Mouse (Mus musculus): ENCODE results near the gene Rpp21. TPM values are rescaled to one million over a fixed set of nuclear protein-coding genes. Genes with fewer than 3 reads are reported as not detected.

Rpp21 gene
- polyA plus RNA-seq (2014; fragmentation: Nextera tagmentation; extraction: Ambion mirVana), result 108 and 111 TPM in 2 replicates

DNA sequence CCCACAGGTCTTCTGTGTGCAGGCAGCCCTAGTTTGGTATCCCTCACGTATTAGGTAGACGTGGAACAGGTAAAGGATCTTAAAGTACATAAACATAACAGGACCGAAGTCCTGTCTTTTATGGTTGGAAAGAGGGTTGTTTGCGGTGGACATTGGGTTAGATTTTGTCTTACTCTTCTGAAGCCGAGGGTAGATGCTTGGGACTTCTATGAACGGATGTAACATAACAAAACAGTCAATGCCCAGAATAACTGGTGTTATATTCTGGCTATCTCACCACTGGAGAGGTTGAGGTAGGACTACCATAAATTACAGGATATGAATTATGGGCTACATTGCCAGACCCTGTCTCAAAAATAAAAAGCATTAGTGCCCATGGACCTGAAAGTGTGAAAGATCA is at the start of gene Rpp21:
Gene Rpp21 (minus strand): TSS at position 101 of the 400 bp plus-strand sequence.
- Histone ChIP-seq H3K36me3 (ENCODE audit: control insufficient read depth, insufficient read depth, low read length) (peaks cover 49% of the 10 kb centered on the region), H3K9me3 (ENCODE audit: control insufficient read depth, low read length) (no peaks in the 10 kb centered on the region), H3K9ac (ENCODE audit: low read length) (peak within 1 kb of the TSS; percentile 79), H3K4me3 (ENCODE audit: control insufficient read depth in 1 of 2, insufficient read depth in 1 of 2, low read depth in 1 of 2, low read length in 2 of 2) (peak within 1 kb of the TSS; percentile 80 to 93), H3K27me3 (ENCODE audit: control insufficient read depth, insufficient read depth, low read length) (no peaks in the 10 kb centered on the region), H3K4me2 (ENCODE audit: low read length) (peak within 1 kb of the TSS; percentile 57), H3K4me1 (ENCODE audit: control insufficient read depth in 2 of 2, insufficient read depth in 2 of 2, low read length in 2 of 2) (peaks cover 0 to 7% of the 10 kb centered on the region in 2 experiments; a peak in 2 of 4 replicates), H3K27ac (replicated peaks in 1 of 2; ENCODE audit: control insufficient read depth in 1 of 2, insufficient read depth in 1 of 2, low read depth in 2 of 2, low read length in 2 of 2) (peak within 1 kb of the TSS; percentile 67 to 69; a peak in 3 of 4 replicates)
- no peak for ATAC-seq (ENCODE audit: insufficient number of reproducible peaks, insufficient read depth, low FRiP score, low read depth)
- 46% methylated on average over 6 of the region's 6 CpGs for WGBS

DNA sequence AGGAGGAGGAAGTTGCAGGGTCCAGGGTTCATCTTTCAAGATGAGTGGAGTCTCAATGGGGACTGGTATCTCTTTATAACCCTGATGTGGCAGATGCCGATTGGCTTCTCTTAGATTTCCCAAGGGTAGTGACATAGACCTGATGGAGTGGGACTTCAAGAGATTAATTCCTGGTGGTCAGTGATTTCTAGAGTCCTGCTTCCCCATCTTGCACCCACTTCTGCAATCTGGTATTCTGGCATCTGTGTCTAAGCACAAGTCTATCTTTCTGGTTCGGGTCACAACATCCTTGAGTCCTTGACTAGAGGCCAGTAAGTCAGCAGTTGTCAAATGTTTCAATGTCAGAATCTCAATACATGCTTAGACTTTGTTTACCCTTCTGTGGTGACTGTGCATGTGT is 28.5 kb upstream of the Rpp21 start, which contains the start of gene H2-M10.2:
Gene H2-M10.2 (minus strand): TSS at position 101 of the 400 bp plus-strand sequence.
- Histone ChIP-seq H3K9ac (ENCODE audit: low read length) (no peak within 1 kb of the TSS), H3K4me1 (ENCODE audit: control insufficient read depth in 2 of 2, insufficient read depth in 2 of 2, low read length in 2 of 2) (no peaks in the 10 kb centered on the region), H3K4me3 (ENCODE audit: control insufficient read depth in 1 of 2, insufficient read depth in 1 of 2, low read depth in 1 of 2, low read length in 2 of 2) (no peak within 1 kb of the TSS), H3K4me2 (ENCODE audit: low read length) (no peak within 1 kb of the TSS), H3K27ac (replicated peaks in 1 of 2; ENCODE audit: control insufficient read depth in 1 of 2, insufficient read depth in 1 of 2, low read depth in 2 of 2, low read length in 2 of 2) (no peak within 1 kb of the TSS), H3K27me3 (ENCODE audit: control insufficient read depth, insufficient read depth, low read length) (no peaks in the 10 kb centered on the region), H3K36me3 (ENCODE audit: control insufficient read depth, insufficient read depth, low read length) (no peaks in the 10 kb centered on the region), H3K9me3 (ENCODE audit: control insufficient read depth, low read length) (peaks cover 7% of the 10 kb centered on the region; the same call in 1 of the 2 replicates)
- 82% methylated on average over 2 of the region's 2 CpGs for WGBS
- ATAC-seq (ENCODE audit: insufficient number of reproducible peaks, insufficient read depth, low FRiP score, low read depth), result no peak

DNA sequence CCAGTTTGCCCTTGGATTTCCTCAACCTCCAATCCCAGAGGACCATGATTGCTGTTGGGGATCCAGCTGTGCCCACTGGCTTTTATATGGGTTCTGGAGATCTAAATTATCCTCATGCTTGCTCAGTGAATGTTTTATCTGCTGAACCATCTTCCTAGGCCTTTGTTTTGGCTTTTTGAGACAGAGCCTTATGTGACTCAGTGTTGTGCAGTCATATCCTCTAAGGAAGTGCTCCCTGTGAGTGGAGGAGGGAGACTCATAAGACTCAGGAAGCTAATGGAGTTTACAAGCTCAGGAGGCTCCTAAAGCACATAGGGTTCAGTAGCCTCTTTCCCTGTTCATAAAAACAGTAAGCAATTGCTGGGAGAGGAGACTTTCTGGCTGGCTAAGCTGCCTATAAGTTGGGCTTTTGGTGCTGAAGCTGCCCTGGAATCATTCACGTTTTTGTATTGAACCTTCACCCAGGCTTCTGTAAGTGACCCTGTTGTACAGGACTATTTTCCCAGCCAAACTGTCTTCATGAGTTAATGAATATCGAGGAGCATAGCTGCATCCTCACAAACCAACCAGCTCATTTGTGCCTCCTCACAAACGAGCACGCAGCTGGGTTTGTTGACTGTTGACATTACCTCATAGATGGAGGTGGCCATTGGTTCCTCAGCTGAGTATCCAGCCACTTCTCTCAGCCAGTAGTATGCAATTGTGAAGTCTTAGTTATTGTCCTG is 23.8 kb upstream of the Rpp21 start:
- no peak overlapping the region for H3K27ac ChIP-seq (replicated peaks in 1 of 2; ENCODE audit: control insufficient read depth in 1 of 2, insufficient read depth in 1 of 2, low read depth in 2 of 2, low read length in 2 of 2)
- H3K9me3 ChIP-seq (ENCODE audit: control insufficient read depth, low read length), result peaks cover 7% of the 10 kb centered on the region; the same call in 1 of the 2 replicates
- ATAC-seq (ENCODE audit: insufficient number of reproducible peaks, insufficient read depth, low FRiP score, low read depth), result no peak
- no peaks in the 10 kb centered on the region for H3K4me1 ChIP-seq (ENCODE audit: control insufficient read depth in 2 of 2, insufficient read depth in 2 of 2, low read length in 2 of 2)
- no peaks in the 10 kb centered on the region for H3K27me3 ChIP-seq (ENCODE audit: control insufficient read depth, insufficient read depth, low read length)
- no peak overlapping the region for H3K4me3 ChIP-seq (ENCODE audit: control insufficient read depth in 1 of 2, insufficient read depth in 1 of 2, low read depth in 1 of 2, low read length in 2 of 2)
- H3K9ac ChIP-seq (ENCODE audit: low read length), result no peak overlapping the region
- WGBS, result 90% methylated on average over 4 of the region's 4 CpGs
- H3K4me2 ChIP-seq (ENCODE audit: low read length), result no peak overlapping the region
- H3K36me3 ChIP-seq (ENCODE audit: control insufficient read depth, insufficient read depth, low read length), result peaks cover 23% of the 10 kb centered on the region

- Histone ChIP-seq H3K27ac (replicated peaks in 1 of 2; ENCODE audit: control insufficient read depth in 1 of 2, insufficient read depth in 1 of 2, low read depth in 2 of 2, low read length in 2 of 2) (no peak overlapping the region), H3K4me2 (ENCODE audit: low read length) (no peak overlapping the region), H3K4me1 (ENCODE audit: control insufficient read depth in 2 of 2, insufficient read depth in 2 of 2, low read length in 2 of 2) (peaks cover 8 to 26% of the 10 kb centered on the region in 2 experiments), H3K36me3 (ENCODE audit: control insufficient read depth, insufficient read depth, low read length) (peaks cover 30% of the 10 kb centered on the region), H3K9me3 (ENCODE audit: control insufficient read depth, low read length) (no peaks in the 10 kb centered on the region), H3K9ac (ENCODE audit: low read length) (no peak overlapping the region), H3K4me3 (ENCODE audit: control insufficient read depth in 1 of 2, insufficient read depth in 1 of 2, low read depth in 1 of 2, low read length in 2 of 2) (no peak overlapping the region), H3K27me3 (ENCODE audit: control insufficient read depth, insufficient read depth, low read length) (no peaks in the 10 kb centered on the region)
- ATAC-seq (ENCODE audit: insufficient number of reproducible peaks, insufficient read depth, low FRiP score, low read depth), result no peak
- WGBS, result 87% methylated on average over 4 of the region's 4 CpGs
Measured at GRCm38 (mm10) chr17:36274776-36275175, 16.9 kb upstream of the Rpp21 start.

GRCm38 (mm10) chr17:36273796-36274195 is 15.9 kb upstream of the Rpp21 start:
- Histone ChIP-seq H3K4me1 (ENCODE audit: control insufficient read depth in 2 of 2, insufficient read depth in 2 of 2, low read length in 2 of 2) (peaks cover 8 to 26% of the 10 kb centered on the region in 2 experiments), H3K27me3 (ENCODE audit: control insufficient read depth, insufficient read depth, low read length) (no peaks in the 10 kb centered on the region), H3K36me3 (ENCODE audit: control insufficient read depth, insufficient read depth, low read length) (peaks cover 28% of the 10 kb centered on the region), H3K9me3 (ENCODE audit: control insufficient read depth, low read length) (no peaks in the 10 kb centered on the region), H3K4me2 (ENCODE audit: low read length) (no peak overlapping the region), H3K4me3 (ENCODE audit: control insufficient read depth in 1 of 2, insufficient read depth in 1 of 2, low read depth in 1 of 2, low read length in 2 of 2) (no peak overlapping the region), H3K27ac (replicated peaks in 1 of 2; ENCODE audit: control insufficient read depth in 1 of 2, insufficient read depth in 1 of 2, low read depth in 2 of 2, low read length in 2 of 2) (no peak overlapping the region), H3K9ac (ENCODE audit: low read length) (no peak overlapping the region)
- 84% methylated on average over 4 of the region's 4 CpGs for WGBS
- ATAC-seq (ENCODE audit: insufficient number of reproducible peaks, insufficient read depth, low FRiP score, low read depth), result no peak

GRCm38 (mm10) chr17:36272643-36273366 is 14.9 kb upstream of the Rpp21 start:
- 81% methylated on average over 9 of the region's 9 CpGs for WGBS
- Histone ChIP-seq H3K4me2 (ENCODE audit: low read length) (peak overlapping the region; percentile 81), H3K27me3 (ENCODE audit: control insufficient read depth, insufficient read depth, low read length) (no peaks in the 10 kb centered on the region), H3K36me3 (ENCODE audit: control insufficient read depth, insufficient read depth, low read length) (peaks cover 34% of the 10 kb centered on the region), H3K4me3 (ENCODE audit: control insufficient read depth in 1 of 2, insufficient read depth in 1 of 2, low read depth in 1 of 2, low read length in 2 of 2) (peak overlapping the region; percentile 90 to 96; a peak in 2 of 4 replicates), H3K4me1 (ENCODE audit: control insufficient read depth in 2 of 2, insufficient read depth in 2 of 2, low read length in 2 of 2) (peaks cover 8 to 26% of the 10 kb centered on the region in 2 experiments), H3K27ac (replicated peaks in 1 of 2; ENCODE audit: control insufficient read depth in 1 of 2, insufficient read depth in 1 of 2, low read depth in 2 of 2, low read length in 2 of 2) (no peak overlapping the region), H3K9me3 (ENCODE audit: control insufficient read depth, low read length) (no peaks in the 10 kb centered on the region), H3K9ac (ENCODE audit: low read length) (peak overlapping the region; percentile 95)
- ATAC-seq (ENCODE audit: insufficient number of reproducible peaks, insufficient read depth, low FRiP score, low read depth), result no peak

DNA sequence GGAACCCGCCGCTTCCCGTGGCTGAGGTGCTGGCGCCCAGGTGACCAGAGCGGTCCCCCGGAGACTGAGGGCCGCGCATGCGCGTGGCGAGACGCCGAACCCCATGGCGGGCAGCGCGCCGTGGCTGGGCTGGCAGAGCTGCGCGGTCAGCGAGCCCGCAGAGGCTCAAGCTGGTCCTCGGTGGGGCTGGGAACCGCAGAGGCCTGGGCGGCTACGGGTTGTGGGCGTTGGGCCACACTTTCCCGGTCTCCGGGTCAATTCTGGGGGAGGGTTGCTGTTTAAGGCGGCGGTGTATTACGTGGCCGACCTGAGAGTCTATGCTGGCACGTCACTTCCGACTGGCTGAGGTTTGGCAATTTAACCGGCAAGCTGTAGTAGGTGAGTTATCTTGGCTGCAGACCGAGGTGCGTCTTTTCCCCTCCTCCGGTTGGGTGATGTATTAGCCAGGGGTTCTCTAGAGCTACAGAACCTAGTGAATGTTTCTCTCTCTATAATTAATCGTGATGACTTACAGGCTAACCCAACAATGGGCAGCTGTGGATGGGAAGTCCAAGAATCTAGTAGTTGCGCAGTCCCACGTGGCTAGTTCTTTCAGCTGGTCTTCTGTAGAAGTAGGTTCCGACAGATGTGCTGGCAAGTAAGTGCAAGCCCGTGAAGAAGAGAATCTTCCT is 13.9 kb upstream of the Rpp21 start, which contains the start of gene Trim39:
Gene Trim39 (minus strand): TSS at position 662 of the 671 bp plus-strand sequence.
- ATAC-seq (ENCODE audit: insufficient number of reproducible peaks, insufficient read depth, low FRiP score, low read depth), result peak; percentile 70
- Histone ChIP-seq H3K4me1 (ENCODE audit: control insufficient read depth in 2 of 2, insufficient read depth in 2 of 2, low read length in 2 of 2) (peaks cover 8 to 26% of the 10 kb centered on the region in 2 experiments), H3K9ac (ENCODE audit: low read length) (peak within 1 kb of the TSS; percentile 95), H3K36me3 (ENCODE audit: control insufficient read depth, insufficient read depth, low read length) (peaks cover 44% of the 10 kb centered on the region), H3K27ac (replicated peaks in 1 of 2; ENCODE audit: control insufficient read depth in 1 of 2, insufficient read depth in 1 of 2, low read depth in 2 of 2, low read length in 2 of 2) (peak within 1 kb of the TSS; percentile 73 to 88), H3K27me3 (ENCODE audit: control insufficient read depth, insufficient read depth, low read length) (no peaks in the 10 kb centered on the region), H3K4me2 (ENCODE audit: low read length) (peak within 1 kb of the TSS; percentile 81), H3K9me3 (ENCODE audit: control insufficient read depth, low read length) (no peaks in the 10 kb centered on the region), H3K4me3 (ENCODE audit: control insufficient read depth in 1 of 2, insufficient read depth in 1 of 2, low read depth in 1 of 2, low read length in 2 of 2) (peak within 1 kb of the TSS; percentile 90 to 96)
- WGBS, result under 1% methylated on average over 43 of the region's 43 CpGs

Data from heart, embryonic 14.5 days (tissue).